Mouse (Mus musculus) megakaryocyte, embryonic 14.5 days (primary cell): ENCODE measurements around the gene Rfx7. TPM values are rescaled to one million over a fixed set of nuclear protein-coding genes. Genes with fewer than 3 reads are reported as not detected.

Experiments
- H3K27me3 ChIP-seq: replicated peaks from 2 replicates; pipeline ENCODE3; 2012; ENCODE audit warnings: inconsistent platforms
- H3K36me3 ChIP-seq: replicated peaks from 2 replicates; pipeline ENCODE3; 2012; ENCODE audit warnings: low read length, inconsistent platforms, mixed read lengths
- H3K4me1 ChIP-seq: 2 replicates; pipeline ENCODE4 v1.6.1; 2012; ENCODE audit warnings: inconsistent platforms
- H3K4me3 ChIP-seq: replicated peaks from 2 replicates; pipeline ENCODE3; 2012; ENCODE audit warnings: moderate library complexity, mild to moderate bottlenecking, inconsistent platforms
- H3K9me3 ChIP-seq: 2 replicates; pipeline ENCODE4 v1.6.1; 2012; ENCODE audit warnings: inconsistent platforms
- FLI1 ChIP-seq: IDR thresholded peaks from 2 replicates; pipeline ENCODE4 v1.6.1; 2012; ENCODE audit warnings: low read length, inconsistent platforms, mixed read lengths
- GATA1 ChIP-seq: IDR thresholded peaks from 3 replicates; pipeline ENCODE4 v1.6.1; 2012; ENCODE audit warnings: mixed read lengths, low read length, inconsistent platforms, borderline replicate concordance
- polyA plus RNA-seq: library from polyadenylated mRNA; stranded (reverse); fragments of >175 nt; gene quantifications from 2 replicates; pipeline ENCODE4 v1.2.3, GENCODE M21; 2012; ENCODE audit warnings: low replicate concordance; ENCODE audit not compliant: insufficient read depth

The Rfx7 gene
- polyA plus RNA-seq, 1 experiment, result 5.3 TPM

DNA sequence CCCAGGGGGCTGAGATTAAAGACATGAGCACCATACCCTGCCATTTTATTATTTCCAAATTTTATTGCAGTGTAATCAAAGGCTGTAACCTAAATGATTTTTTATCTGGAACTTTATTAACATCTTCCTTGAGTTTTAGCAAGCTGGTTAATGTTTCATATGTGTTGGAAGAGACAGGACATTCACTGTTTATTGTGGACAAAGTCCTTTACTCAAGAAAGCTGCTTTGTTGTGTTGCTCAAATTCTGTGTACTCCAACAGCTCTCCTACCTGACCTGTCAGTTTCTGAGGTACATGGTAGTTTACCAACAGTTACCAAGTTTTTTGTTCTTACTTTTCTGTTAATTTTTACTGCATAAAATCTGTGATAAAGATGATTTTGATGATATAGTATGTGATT lies 16.7 kb upstream of the Rfx7 start:
- H3K4me1 ChIP-seq, result peaks cover 5% of the 10 kb centered on the region; the same call in 1 of the 2 replicates
- TF ChIP-seq GATA1 (no peak), FLI1 (no peak)
- no peaks in the 10 kb centered on the region for H3K36me3 ChIP-seq
- H3K9me3 ChIP-seq, result no peaks in the 10 kb centered on the region
- no peak overlapping the region for H3K4me3 ChIP-seq
- H3K27me3 ChIP-seq, result no peaks in the 10 kb centered on the region

DNA sequence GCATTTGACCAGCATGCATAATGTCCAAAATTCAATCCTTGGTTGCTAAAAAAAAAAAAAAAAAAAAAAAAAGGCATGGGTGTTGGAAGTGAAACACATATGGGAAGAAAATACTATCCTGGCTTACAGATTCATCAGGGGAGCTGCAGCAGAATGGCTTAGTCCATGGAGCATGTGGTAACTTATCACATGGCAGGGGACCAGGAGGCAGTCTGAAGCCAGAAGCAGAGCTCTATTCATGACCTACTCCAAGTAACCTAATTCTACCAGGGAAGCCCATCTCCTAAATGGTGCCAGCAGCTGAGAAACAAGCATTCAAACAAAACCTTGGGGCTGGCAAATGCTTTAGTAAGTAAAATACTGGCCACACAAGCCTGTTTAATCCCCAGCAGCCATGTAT lies 12.8 kb upstream of the Rfx7 start:
- H3K4me1 ChIP-seq, result peaks cover 9% of the 10 kb centered on the region; the same call in 1 of the 2 replicates

DNA sequence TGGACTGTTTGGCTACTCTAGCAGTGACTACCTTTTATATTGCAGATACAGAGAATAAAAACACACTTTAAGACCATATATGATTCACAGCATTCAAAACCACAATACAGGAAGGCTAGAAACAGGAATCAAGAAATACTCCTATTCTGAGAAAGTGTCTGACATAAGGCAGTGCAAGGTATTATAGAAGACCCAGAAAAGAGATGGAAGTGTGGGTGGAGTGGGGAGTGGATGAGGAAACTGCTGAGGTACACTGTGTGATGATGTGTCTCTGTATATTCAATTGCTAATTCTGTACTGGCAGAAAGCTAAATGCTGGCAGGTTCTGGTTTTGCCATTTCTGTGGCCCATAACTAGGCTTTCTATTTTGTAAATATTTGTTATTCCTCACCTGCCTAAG lies 11.2 kb upstream of the Rfx7 start:
- peaks cover 9% of the 10 kb centered on the region for H3K4me1 ChIP-seq
- no peak for TF ChIP-seq FLI1
- no peak for TF ChIP-seq GATA1
- H3K36me3 ChIP-seq, result no peaks in the 10 kb centered on the region
- H3K9me3 ChIP-seq, result no peaks in the 10 kb centered on the region
- H3K27me3 ChIP-seq, result no peaks in the 10 kb centered on the region
- no peak overlapping the region for H3K4me3 ChIP-seq

More for the DNA sequence above, 12.8 kb upstream of the Rfx7 start:
- Histone ChIP-seq H3K36me3 (no peaks in the 10 kb centered on the region), H3K4me3 (no peak overlapping the region), H3K9me3 (no peaks in the 10 kb centered on the region), H3K27me3 (no peaks in the 10 kb centered on the region)
- TF ChIP-seq GATA1 (no peak), FLI1 (no peak)

GRCm38 (mm10) chr9:72526091-72526490 lies 5.9 kb upstream of the Rfx7 start:
- TF ChIP-seq FLI1 (no peak), GATA1 (no peak)
- no peaks in the 10 kb centered on the region for H3K27me3 ChIP-seq
- no peak overlapping the region for H3K4me3 ChIP-seq
- peaks cover 19% of the 10 kb centered on the region for H3K4me1 ChIP-seq
- no peaks in the 10 kb centered on the region for H3K36me3 ChIP-seq
- H3K9me3 ChIP-seq, result no peaks in the 10 kb centered on the region

GRCm38 (mm10) chr9:72530237-72530636 lies 1.8 kb upstream of the Rfx7 start:
- Histone ChIP-seq H3K4me1 (peaks cover 23% of the 10 kb centered on the region), H3K36me3 (no peaks in the 10 kb centered on the region), H3K9me3 (no peaks in the 10 kb centered on the region), H3K4me3 (peak overlapping the region; percentile 72), H3K27me3 (no peaks in the 10 kb centered on the region)
- TF ChIP-seq FLI1, result no peak
- no peak for TF ChIP-seq GATA1

- H3K27me3 ChIP-seq, result no peaks in the 10 kb centered on the region
- TF ChIP-seq GATA1, result no peak
- TF ChIP-seq FLI1, result no peak
- no peaks in the 10 kb centered on the region for H3K36me3 ChIP-seq
- peak overlapping the region; percentile 96 for H3K4me3 ChIP-seq
- no peaks in the 10 kb centered on the region for H3K9me3 ChIP-seq
- H3K4me1 ChIP-seq, result peaks cover 23% of the 10 kb centered on the region
Observed at GRCm38 (mm10) chr9:72530824-72531223, 1.2 kb upstream of the Rfx7 start.

DNA sequence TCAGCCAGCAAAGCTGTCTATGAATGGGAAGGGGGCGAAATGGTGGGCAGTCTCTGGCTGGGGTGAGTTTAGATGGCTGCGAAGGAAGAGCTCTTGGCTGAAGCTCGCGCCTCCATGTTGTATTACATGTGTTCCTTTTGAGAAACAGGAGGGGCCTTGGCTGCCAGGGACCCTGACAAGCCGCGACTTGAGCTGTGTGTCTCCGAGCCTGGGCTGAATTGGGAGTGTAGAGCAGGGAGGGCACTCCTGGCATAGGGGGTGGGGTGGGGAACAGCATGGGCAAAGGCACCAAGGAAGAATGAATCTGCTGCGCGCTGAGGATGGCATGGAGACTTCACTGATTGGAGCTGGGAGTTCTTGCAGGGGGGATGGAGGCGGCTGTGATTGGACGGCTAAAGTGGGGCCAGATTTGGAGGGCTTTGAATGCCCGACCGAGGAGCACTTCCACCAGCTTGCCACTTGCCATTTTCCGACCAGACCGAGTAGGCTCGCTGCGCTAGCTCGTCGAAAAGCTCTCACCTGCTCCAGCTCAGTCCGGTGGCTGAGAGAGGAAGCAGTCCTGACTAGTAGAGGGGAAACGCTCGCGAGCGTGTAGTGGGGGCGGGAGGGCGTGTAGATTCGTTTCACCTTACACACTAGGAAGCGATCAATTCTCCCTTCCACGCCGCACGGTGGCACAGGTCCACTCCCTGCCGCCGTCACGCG lies 597 bp upstream of the Rfx7 start:
- H3K9me3 ChIP-seq, result no peaks in the 10 kb centered on the region
- TF ChIP-seq GATA1 (no peak), FLI1 (no peak)
- H3K36me3 ChIP-seq, result no peaks in the 10 kb centered on the region
- H3K4me1 ChIP-seq, result peaks cover 22% of the 10 kb centered on the region
- H3K27me3 ChIP-seq, result no peaks in the 10 kb centered on the region
- peak overlapping the region; percentile 96 for H3K4me3 ChIP-seq

DNA sequence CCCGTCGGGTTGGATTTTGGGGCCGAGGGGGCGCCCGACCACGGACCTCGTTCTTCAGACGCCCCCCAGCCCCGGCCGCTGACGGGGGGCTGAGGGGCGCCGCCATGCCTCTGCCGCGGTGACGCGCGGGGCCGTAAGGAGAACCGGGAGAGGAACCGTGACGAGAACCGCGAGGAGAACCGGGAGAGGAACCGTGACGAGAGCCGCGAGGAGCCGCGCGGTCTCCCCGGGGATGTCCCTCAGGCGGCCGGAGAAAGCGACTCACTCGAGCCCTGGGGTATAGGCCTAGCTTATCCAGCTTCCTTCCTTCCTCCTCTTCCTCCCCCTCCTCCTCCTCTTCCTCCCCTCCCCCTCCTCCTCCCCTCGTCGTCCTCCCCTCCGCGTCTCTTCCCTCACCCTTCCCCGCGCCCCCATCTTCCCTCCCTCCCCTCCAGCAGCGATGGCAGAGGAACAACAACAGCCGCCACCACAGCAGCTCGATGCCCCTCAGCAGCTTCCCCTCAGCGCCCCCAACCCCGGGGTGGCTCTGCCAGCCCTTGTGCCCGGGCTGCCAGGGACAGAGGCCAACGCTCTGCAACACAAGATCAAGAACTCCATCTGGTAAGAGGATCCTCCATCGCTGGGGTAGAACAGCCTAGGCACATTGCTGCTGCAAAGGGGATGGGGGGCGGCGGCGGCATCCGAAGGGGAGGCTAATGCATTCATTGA lies 495 bp downstream of the Rfx7 start:
- Histone ChIP-seq H3K4me1 (peaks cover 22% of the 10 kb centered on the region), H3K27me3 (no peaks in the 10 kb centered on the region), H3K9me3 (no peaks in the 10 kb centered on the region), H3K4me3 (peak overlapping the region; percentile 96), H3K36me3 (no peaks in the 10 kb centered on the region)
- no peak for TF ChIP-seq GATA1
- TF ChIP-seq FLI1, result no peak

DNA sequence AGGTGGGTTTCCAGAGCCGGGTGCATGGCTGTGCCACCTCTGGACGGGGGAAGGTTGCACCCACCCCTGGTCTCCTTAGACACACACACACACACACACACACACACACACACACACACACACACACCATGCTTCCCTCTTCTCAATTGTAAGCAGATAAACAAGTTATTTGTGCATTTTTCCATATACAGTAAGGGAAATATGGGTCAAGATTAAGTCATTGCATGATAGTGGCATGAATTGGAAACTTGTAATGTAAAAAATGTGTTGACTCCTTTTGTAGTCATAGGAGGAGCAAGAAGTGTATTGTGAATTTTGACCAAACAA lies 1.0 kb downstream of the Rfx7 start:
- Histone ChIP-seq H3K4me3 (peak overlapping the region; percentile 96), H3K27me3 (no peaks in the 10 kb centered on the region), H3K9me3 (no peaks in the 10 kb centered on the region), H3K4me1 (peaks cover 23% of the 10 kb centered on the region), H3K36me3 (no peaks in the 10 kb centered on the region)
- TF ChIP-seq FLI1, result no peak

GRCm38 (mm10) chr9:72534985-72535384 lies 2.9 kb downstream of the Rfx7 start:
- TF ChIP-seq GATA1 (no peak), FLI1 (no peak)
- H3K36me3 ChIP-seq, result peaks cover 10% of the 10 kb centered on the region
- peaks cover 27% of the 10 kb centered on the region for H3K4me1 ChIP-seq
- H3K27me3 ChIP-seq, result no peaks in the 10 kb centered on the region
- peak overlapping the region; percentile 96 for H3K4me3 ChIP-seq
- no peaks in the 10 kb centered on the region for H3K9me3 ChIP-seq

DNA sequence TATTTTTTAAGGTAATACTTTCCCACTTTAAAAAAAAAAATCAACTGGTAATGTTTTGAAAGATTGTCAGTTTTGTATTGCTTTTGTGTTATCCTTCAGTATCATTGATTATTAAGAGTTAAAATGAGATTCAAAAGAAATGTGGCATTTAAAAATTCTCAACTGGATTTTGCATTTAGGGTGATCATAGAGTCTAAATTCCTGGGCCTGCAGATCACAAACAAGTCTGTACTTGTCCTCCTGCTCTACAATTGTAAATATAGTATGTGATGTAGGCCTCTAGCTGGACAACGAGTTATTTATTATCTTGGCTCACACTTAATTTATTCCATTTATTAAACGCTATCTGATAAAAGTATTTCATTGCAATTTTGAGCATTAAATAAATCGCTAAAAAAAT lies 3.4 kb downstream of the Rfx7 start:
- Histone ChIP-seq H3K9me3 (no peaks in the 10 kb centered on the region), H3K4me1 (peaks cover 27% of the 10 kb centered on the region), H3K4me3 (peak overlapping the region; percentile 72), H3K27me3 (no peaks in the 10 kb centered on the region), H3K36me3 (peaks cover 13% of the 10 kb centered on the region)
- no peak for TF ChIP-seq FLI1
- TF ChIP-seq GATA1, result no peak
